Mouse (Mus musculus): Measurements from ENCODE around the gene Klhl3.

Klhl3 gene

DNA sequence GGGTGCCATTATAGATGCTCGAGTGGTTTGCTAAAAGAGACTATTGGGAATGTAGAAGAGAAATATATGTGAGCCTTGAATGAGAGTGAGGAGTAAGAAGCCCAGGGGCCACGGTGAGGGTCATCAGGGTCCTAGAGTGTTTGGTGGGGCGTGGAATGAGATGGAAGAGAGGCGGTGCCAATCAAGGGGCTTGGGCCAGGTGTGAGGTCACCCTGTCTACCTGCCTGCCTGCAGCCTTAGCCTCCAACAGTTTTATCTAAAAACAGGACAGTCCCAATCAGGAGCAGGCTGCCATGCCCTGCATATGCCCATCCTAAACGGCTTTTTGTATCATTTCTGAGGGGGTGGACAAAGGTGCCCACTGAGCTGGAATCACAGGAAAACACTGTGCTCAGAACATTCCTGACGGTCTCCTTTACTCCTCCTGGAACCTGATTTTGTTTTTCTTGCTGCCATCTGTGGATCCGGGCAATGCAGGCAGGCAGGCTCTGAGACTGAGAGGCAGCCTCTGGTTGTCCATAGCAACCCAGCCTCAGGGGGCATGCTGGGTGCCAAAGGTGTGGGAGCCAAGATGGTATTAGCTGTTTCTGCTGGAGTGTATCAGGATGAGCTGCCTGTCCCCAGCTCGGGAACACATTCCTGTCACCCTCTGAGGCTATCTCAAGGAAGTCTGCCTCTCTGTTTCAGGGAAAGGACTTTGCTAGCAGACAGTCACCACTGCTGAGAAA, 89.5 kb downstream of the Klhl3 start:
- DNase-seq (ENCODE audit: low spot score) = no peak

DNA sequence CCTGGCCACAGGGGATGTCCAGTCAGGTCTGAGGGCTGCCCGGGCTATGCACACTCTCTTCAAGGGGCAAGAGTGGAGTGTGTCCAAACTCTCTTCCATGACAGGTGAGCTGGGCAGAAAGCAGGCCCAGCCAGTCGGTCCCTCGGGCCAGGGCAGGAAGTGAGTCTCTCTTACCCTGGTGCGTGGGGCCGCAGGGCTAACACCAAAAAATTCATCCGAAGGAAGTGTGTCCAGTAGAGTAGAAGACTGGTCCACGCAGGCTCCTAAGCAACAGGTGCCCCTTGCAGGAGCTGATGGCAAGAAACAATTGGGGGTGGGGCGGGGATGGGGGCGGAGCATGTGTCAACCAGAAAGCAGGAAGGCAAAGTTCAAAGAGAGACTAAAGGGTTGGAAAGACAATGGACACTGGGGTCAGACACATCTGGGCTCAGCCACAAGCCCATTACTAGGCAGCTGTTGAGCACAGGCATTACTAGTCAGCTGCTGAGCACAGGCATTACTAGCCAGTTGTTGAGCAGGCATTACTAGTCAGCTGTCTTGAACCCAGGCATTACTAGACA, 90.3 kb downstream of the Klhl3 start:
- no peak for DNase-seq (ENCODE audit: low spot score)

DNA sequence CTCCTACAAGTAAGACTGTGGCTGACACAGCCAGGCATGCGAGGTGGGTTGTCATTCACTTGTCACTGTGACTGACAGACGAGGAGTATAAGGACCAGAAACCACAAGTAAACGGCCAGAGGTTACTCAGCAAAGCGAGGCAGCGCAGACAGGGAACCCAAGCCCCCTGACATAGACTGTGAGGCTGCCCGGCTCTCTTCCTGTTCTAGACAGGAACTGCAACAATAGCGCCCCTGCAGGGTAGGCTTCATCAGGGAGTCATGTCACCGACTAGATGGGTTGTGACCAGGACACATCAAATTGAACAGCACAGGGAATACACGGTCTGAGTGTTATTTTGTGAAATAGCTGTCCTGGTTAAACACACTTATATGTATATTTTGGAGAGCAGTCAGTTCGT, 93.0 kb downstream of the Klhl3 start:
- no peak for DNase-seq (ENCODE audit: low spot score)

DNA sequence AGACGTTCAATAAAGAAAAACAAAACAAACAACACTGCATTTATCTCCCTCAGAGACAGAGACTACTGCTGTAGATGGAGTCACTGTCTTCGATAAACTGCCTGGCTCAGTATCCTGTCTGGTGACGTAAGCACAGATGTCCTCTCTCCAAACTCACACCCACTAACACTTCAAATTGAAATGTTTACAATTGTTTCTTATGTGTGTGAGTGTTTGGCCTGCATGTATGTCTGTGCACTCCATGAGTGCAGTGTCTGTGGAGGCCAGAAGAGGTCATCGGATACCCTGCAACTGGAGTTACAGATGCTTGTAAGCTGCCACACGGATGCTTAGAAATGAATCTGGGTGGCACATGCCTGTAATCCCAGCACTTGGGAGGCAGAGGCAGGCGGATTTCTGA, 96.1 kb downstream of the Klhl3 start:
- no peak for DNase-seq (ENCODE audit: low spot score)

DNA sequence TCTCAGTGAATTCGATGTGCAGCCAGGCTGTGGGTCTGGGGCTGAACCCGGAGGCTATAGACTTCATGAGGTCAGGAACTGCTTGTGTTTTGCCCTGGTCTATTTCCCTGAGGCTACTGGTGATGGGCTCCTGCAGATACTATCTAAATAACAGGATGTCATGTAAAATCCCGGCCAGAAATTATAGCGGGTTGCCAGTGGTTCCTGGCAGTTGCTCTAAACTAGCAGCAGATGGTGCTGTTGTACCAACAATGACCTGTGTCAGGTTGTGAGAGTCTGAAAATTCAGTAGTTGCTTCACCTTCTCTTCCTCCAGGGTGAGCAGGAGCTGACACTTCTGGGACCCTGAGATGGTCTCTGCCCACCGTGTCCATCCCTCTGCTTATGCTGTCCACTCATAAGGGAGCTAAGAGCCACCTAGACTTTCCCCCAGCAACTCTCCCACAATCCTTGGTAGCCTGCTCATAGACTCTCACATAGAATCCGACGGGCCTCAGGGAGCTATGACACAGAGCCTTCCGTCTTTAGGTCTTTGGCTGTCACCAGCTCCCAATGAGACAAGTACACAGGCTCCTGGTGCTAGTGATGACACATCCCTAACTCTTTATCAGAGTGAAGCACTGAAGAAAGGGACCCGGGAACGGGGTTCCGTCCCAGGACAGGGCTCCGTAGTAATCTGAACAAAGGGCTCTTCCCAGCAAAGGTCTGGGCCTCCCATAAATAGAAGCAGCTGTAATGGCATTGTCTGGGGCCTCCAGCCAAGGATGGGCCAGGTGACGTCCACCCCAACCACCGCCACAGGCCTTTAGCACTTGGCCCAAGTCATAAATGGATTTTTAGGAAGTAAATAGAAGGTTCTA, 101.1 kb downstream of the Klhl3 start:
- no peak for DNase-seq (ENCODE audit: low spot score)

DNA sequence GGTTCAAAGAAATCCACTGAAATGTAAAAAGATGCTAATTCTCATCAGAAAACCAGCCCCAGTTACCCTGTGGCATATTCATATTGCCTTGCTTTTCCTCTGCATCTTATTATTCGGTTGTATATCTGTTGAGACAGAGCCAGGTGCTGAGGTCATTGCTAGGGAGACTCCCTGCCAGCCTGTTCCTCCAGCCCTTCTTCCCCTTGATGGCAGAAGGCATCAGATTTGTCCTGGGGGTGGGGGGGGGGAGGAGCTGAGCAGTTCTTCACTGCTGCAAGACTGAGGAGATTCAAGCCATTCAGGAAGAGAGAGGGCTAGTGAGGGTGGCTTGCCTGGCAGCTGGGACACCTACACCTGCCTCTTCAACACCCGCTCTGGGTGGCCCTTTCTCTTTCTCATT, 101.9 kb downstream of the Klhl3 start:
- DNase-seq (ENCODE audit: low spot score) = no peak

DNA sequence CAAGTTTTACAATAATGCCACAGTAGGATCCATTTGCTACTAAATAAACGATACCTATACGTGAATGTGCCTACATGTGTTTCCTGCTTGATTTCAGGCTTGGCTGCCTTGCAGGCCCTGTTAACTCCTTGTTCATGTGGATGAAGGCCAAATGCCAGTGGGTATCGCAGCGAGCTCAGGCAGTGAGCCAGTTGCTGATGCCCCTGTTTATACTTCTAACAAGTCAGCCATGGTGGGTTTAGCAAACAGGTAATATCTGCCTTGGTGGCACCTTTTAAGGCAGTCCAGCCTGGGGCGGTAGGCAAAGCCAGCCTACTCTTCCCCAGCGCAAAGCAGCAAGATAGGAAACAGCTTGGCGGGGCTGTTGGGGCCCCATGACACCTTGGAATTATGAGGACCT, 103.0 kb downstream of the Klhl3 start:
- DNase-seq (ENCODE audit: low spot score) = no peak

DNA sequence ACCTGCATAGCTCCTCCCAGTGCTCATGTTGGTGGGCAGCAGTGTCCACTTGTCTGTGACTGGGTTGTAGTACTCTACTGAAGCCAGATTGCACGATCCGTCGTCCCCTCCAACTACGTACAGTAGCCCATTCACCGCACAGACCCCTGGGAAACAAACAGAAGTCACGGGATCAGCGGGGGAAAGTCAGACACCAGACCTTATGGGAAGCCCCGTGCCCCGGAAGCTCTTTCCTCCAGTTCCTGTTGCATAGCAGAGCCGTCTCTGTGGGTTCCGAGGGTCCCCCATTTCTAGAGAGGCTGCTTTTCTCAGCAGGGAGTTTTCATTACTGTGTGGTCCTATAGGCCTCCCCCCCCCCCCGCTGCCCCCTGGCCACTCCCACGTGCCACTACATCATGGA, 104.1 kb downstream of the Klhl3 start:
- DNase-seq (ENCODE audit: low spot score) = no peak

DNA sequence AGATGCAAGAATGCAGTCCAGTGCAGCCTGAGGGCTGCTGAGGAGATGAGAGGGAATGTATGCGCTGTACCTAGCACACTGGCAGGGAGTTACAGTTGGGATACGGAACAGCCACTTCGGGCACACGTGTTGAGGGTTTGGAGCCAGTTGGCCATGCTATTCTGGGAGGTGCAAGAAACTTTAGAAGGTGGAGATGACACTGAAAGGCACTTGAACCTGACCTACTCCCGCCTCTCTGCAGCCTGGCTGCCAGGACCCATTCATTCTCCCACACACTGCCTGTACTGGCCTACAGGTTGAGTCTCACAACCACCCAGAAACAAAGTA, 105.4 kb downstream of the Klhl3 start:
- no peak for DNase-seq (ENCODE audit: low spot score)

DNA sequence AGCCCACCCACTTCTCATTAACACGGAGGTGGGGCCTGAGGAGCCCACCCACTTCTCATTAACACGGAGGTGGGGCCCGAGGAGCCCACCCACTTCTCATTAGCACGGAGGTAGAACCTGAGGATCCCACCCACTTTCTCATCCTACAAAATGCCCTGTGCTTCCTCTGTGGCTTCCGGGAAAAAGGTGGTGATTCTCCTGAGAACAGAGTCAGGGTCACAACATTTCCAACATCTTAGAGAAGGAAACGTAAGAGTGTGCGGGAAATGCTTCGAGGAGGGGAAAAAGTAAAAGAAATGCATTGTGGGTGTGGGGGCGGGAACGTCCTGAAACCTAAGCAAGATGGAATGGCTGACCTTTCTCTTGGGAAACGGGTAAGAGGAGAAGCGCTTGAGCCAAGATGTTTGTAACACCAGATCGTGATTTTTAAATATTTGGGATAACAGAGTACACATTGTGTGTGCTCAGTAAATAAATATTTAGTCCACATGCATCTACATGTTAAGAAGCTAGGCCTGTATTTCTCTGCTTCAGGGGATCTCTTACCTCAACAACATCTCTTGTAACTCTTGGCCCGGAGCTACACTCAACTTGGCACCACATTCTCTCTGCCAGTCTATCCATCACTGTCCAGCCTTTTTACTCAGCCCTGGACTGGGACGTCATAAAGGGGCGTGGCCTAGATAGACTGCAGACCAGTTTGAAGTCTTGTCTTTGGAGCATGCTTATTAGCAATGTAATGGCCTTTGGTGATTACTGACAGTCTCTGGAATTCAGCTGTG, 105.9 kb downstream of the Klhl3 start:
- no peak for DNase-seq (ENCODE audit: low spot score)

DNA sequence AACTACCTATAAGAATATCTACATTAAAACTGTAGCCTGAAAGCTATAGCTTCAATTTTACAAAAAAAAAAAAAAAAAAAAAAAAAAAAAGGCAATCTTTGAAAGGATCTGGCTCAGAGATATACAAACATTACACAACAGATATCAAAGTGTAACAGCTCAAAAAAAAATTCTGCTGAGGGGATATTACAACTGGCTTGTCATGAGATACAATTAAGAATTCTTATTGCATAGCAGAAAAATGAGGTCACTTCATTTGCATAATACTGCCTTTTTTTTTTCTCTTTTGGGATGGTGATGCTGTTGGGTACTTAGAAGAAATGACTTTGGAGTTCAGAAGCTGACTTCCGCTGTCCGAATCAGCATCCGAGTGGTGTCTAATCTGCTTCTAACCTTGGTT, 111.6 kb downstream of the Klhl3 start:
- DNase-seq (ENCODE audit: low spot score) = no peak

DNA sequence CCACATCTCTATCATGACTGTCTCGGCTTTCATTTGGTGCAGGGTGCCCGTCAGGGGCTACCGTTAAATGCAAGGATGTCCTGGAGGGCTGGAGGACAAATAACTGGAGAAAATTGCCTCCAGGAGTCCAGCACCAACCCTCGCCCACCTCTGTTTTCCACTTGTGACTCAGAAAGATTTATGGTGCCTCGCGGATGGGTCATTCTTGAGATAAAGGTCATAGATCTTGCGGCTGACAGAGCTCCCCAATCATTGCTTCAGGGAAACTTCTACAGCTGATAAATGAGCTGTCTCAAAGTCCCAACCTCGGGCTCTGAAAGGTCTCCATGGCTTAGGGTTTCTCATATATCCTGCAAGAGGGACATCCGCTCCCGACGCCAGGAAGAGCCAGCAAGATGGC, 116.9 kb downstream of the Klhl3 start:
- DNase-seq (ENCODE audit: low spot score) = no peak

DNA sequence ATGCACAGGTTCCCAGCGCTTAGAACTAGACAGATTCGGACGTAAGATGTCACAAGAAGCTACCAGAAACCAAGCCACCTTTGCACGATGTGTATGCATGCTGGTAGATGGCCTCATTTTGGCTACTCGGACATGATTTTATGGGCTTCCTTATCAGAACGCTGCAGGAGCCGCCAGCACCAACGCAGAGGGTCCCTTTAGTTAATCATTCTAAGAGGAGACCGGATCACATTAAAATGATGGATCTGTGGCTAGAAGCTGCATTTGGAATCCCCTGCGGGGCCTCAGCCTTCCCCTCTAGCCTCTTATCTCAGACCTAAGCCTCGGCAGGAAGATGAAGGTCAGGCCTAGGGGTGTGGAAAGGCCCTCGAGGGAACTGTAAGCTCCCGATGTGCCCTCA, 117.5 kb downstream of the Klhl3 start:
- DNase-seq (ENCODE audit: low spot score) = no peak

DNA sequence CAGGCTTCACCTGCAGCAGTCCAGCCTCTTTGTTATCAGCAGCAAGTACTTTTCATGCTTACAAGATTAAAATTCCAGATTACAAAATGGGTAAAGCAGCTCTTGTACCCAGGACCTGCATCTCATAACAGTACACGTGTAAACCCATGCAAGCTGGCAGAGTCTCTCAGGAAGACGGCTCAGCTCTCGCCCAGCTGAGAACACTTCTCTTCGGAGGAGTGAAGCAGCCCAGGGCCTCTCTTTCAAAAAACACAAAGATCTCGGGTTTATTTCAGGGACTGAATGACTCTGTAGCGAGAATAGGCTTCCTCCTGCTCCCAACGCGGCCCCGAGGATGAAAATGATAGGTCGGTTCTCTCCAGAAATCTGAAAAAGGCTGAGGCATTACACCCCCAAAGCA, 128.8 kb downstream of the Klhl3 start:
- no peak for DNase-seq (ENCODE audit: low spot score)

DNA sequence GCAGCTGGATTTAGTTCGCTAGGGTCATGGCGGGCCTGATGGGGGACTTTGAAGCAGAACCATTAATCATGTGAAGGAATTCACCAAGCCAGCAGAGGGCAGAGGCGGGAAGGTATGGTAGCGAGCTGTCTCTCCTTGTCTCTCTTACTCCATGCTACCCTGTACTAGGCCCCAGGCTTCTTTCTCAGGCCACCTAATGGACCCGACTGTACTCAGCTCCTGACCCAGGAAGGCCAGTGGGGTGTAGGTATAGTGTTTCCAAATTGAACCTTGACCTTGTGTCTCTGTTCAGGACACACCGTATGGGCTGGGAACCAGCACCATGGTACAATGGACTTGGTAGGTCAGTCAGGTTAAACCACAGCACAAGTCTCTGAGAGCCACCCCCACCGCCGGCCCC, 129.2 kb downstream of the Klhl3 start:
- DNase-seq (ENCODE audit: low spot score) = no peak

DNA sequence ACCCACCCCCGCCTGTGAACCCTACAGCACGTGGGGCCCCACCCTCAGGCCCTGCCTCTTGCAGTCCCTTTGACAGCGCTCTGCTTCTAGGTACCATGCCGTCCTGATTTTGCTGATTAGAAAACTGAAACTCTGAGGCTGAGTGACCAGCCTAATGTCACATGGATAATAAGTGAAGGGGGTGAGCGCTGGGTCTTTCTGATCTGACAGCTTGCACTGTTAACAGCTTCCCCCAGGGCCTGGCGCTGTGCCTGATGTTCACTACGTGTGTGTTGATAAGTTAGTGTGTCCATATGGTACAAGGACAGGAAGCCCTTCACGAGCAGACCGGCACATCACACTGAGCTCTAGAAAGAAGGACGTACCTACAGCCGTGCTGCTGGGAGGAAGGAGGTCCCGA, 130.1 kb downstream of the Klhl3 start:
- DNase-seq (ENCODE audit: low spot score) = no peak

DNA sequence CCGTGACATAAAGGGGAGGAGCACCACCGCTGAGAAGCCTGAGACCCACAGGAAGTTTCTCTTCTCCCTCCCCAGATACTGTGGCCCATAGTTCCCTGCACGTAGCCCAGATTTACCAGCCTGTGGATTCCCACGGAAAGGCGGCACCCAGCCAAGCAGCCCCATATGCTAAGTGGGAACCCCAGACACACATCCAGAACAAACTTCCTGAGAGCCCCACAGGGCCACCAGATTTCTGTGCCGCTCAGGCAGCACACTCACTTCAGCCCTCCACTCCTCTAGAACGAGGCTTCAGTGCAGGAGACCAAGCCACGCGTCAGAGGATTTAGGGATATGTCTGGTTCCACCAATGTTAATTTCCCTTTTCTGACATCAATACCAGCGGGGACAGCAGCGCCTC, 130.5 kb downstream of the Klhl3 start:
- no peak for DNase-seq (ENCODE audit: low spot score)

DNA sequence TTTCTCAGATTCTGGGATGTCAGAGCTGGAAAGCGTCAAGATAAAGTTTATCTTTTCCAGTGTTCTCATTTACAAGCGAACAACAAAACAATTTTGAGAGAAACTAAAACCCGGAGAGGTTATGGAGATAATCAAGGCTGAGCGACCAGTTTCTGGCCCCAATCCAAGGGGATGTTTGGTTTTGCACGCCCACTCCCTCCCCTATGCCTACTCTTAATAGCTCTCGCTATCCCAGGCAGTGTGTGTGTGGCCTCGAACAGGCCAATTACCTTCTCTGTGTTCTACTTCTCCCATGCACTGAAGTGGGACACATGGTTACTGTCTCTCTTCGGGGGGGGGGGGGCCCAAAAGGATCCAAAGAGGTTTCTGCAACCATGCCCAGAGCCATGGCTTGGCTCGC, 132.7 kb downstream of the Klhl3 start:
- DNase-seq (ENCODE audit: low spot score) = no peak

DNA sequence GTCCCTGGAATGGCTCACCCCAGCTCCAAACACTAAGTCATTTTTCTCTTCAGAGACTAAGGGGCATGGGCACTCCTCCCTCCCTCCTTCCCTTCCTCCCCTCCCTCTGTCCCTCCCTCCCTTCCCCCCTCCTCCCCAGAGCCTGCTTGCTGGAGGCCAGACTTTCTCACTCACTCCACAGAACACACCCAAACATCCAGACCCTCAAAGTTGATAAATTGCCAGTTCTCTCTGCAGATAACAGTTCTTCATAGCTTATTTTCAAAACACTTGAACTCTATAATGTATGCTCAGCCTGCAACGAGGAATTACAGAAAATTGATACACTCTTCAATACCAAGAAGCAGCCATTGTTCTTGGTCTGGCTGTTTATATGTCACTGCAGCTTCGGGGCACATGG, 133.3 kb downstream of the Klhl3 start:
- DNase-seq (ENCODE audit: low spot score) = no peak

DNA sequence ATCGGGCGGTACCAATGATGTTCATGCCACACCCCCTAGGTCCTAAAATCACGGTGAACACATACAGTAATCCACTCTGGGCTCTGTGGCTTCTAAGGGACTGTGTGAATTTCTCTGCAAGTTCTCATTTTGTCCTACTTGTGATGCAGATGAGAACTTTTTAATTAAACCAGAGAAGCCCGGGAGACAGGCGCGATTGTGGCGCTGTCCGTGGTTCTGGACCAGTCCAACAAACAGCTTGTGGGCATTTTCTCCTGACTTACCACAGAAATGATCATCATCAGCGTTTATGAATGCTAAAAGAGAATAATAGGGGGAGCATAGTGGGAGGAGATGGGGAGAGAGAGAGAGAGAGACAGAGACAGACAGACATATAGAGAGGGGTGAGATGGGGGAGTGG, 134.5 kb downstream of the Klhl3 start:
- no peak for DNase-seq (ENCODE audit: low spot score)

DNA sequence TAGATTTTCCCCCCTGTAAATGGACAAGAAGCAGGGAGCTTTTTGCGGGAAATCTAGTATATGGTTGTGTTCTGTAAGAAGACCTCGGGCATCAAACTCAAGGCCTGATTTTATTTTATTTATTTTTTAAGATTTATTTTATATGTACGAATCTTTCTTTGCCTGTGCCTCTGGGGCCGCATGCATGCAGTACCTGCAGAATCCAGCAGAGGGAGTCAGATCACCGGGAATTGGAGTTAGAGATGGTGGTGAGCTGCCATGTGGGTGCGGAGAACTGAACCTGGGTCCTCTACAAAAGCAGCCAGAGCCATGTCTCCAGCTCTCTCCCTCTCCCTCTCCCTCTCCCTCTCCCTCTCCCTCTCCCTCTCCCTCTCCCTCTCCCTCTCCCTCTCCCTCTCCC, 135.7 kb downstream of the Klhl3 start:
- DNase-seq (ENCODE audit: low spot score) = no peak

DNA sequence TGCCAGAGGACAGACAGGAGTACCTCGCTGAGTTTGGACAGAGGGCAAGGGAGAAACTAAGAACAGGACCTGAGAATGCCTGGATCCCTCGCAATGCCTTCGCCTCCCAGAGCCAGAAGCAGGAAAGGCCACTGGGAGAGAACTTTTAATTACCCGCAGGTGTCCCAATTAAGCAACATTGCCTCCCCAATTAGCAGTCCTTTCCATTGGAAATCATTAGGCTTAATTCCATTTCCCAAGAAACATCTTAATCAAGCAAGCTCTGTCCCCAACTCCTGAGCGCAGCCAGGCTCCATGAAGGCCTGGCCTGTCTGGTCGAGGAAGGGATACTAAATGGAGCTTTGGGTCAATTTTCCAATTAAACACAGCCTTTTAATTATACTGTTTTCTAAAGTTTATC, 147.7 kb downstream of the Klhl3 start:
- no peak for DNase-seq (ENCODE audit: low spot score)

DNA sequence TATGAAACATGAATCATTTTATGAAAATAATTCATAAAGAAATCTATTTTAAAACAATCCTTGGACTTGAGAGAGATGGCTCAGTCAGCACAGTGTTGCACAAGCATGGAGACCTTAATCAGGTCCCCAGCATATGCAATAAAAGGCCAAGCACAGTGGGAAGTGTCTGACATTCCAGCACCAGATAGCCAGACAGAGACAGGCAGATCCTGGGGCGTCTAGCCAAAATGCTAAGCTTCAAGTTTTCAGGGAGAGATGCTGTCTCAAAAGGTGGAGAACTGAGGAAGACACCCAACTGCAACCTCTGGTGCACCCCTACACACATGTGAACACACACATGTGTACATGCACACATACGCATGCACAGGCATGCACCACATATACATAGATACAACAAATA, 153.1 kb downstream of the Klhl3 start:
- no peak for DNase-seq (ENCODE audit: low spot score)
